Mouse (Mus musculus) bone marrow macrophage, adult 2 months (primary cell): ENCODE measurements at regions not wholly inside any gene's neighbourhood (a gene's known extent, or its start where the extent isn't known, plus 50 kb on each side); places are given as distances from the start of the nearest gene placed in this dataset.

Source experiments
- CTCF ChIP-seq: IDR thresholded peaks from 2 replicates; pipeline ENCODE4 v1.5.1; 2012; ENCODE audit warnings: low read depth, mild to moderate bottlenecking, low read length, moderate library complexity
- POLR2A ChIP-seq: IDR thresholded peaks from 2 replicates; pipeline ENCODE4 v1.6.1; 2012; ENCODE audit warnings: mild to moderate bottlenecking, low read depth, low read length, borderline replicate concordance

DNA sequence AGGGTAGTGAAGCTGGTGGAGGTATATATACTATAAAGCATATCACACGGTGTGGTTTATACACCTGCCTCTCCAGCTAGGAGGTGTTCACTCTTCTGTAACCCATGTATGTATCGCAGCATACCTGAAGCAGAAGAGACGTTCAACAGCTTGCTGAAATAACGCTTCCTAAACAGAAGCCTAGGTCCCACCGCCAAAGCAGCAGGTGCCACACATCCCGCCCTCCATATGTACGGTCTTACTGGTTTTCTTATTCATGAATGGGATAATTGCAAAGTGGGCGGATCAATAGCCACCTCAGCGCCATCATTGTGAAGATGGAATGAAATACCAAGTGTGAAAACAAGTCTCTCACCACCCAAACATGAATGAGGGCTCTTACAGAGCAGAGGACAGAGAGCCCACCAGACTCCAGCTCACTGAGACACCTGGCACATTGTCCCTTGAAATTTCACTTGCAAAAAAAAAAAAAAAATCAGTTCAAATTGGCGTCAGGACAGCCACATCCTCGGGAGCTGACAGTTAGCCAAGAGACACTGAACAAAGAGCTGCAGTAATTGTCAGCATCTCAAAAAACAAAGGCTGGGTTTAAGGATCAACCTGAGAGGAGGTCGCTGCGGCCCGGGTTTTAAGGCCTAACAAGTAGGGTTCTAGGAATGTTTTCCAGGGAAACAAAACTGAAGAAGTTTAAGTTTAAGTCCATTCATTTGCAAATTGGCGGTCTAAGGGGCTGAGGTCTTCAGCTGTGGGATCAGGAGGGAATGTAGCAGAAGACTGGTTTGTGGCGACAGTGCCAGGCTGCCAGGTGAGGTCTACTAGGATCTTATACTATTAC lies 264.5 kb downstream of the Gm49356 start:
- TF ChIP-seq POLR2A (no peak), CTCF (no peak)
